Mouse (Mus musculus): ENCODE measurements at regions not wholly inside any gene's neighbourhood (a gene's known extent, or its start where the extent isn't known, plus 50 kb on each side); places are given as distances from the start of the nearest gene placed in this dataset.

DNA sequence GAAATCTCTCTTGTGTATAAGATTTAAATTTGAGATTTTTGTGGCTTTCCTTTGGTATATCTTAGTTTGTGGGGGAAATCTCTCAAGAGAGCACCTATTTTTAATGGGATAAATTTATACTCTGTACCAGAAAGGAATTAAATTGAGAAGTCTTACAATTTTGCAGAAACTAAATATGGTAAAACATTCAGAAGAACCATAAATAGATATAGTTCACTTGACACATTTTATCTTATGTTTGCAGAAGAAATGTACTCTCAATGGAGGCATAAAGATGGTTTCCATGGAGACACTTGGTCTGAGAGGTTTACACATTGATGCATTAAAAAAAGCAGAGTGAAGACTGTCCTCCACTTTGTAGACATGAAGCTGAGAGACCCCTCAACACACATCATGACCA lies 86.9 kb downstream of the Ndufa10 start:
- DNase-seq (ENCODE audit: low spot score in 2 of 2), result no peak

DNA sequence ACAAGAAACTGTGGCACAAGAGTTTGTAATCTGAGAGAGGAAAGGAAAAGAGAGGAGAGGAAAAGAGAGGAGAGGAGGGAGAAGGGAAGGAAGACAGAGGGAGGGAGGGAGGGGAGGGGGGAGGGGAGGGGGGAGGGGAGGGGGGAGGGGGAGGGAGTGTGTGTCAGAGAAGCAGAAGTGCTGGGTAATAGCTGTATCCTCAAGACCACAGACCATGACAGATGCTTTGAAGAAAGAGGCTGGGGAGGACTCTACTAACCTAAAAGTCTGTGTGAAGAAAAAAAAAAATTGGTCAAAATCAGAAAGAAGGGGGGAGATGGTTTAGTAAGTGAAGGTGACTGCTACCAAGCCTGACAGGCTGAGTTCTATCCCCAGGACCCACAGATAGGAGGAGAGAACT lies 88.7 kb downstream of the Ndufa10 start:
- no peak for DNase-seq (ENCODE audit: low spot score in 2 of 2)

DNA sequence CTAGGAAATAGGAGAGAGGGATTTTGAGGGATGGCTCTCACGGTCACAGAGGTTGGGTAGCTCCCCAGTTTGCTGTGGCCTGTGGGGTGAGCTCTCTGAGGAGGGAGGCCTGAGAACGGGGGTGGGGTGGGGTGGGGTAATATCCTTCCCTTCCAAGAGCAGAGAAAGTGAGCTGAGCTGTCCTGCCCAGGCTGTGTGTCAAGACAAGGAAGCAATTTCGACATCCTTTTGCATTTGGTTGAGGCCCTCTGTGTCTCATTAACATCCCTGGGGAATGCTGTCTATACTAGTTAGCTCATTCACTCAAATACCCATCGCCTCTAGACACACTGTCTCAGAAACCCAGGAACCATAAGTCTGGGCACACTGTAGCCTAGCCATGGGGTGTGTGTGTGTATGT lies 89.9 kb downstream of the Ndufa10 start:
- DNase-seq (ENCODE audit: low spot score in 2 of 2), result no peak

DNA sequence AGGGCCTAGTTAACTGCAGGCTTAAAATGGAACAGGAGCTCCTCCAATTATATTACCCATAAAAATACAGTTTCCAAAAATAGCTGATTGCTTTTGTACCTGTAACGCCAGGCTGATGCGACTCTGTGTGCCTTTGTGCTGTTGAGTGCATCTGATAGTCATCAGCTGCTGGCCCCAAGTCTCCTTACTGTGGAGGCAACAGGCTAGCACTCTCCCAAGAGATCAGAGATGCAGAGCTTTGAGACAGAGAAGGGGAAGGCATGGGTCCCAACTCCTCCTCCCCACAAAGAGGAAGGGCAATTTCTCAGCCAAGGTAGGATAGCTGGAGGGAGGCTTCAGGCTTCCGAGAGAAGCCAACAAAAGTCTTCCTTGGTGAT lies 94.2 kb downstream of the Ndufa10 start:
- no peak for DNase-seq (ENCODE audit: low spot score in 2 of 2)

DNA sequence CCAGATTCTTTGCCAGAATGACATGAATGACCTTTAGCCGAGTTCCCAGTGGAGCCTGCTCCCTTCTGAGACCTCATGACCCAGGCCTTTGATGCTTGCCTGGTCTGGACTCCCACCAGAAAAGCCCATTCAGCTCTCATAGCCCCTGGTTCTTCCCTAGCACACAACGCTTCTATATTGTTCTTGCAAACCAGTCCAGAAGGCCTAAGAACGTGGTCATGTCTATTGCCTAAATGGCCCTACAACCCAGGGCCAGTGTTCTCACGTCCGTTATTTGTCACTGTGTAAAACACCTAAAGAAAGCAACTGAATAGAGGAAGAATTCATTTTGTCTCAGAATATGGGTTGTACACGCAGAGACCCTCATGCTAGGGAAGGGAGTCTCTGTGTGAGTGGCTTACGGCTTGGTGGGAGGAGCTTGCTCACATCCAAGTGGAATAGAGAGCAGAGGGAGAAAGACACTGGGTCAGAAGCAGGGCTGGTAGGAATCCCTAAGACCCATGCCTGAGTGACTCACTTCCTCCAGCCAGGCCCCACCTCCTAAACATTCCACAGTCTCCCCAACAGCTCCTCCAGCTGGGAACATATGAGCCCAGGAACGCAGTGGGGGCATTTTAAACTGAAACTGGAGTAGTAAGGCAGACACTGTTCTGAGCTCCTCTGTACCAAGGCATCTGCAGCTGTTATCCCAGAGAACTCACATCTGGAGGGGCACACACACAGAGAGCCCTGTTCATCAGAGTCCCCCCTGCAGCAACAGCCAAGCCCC lies 94.7 kb downstream of the Ndufa10 start:
- no peak for DNase-seq (ENCODE audit: low spot score in 2 of 2)

DNA sequence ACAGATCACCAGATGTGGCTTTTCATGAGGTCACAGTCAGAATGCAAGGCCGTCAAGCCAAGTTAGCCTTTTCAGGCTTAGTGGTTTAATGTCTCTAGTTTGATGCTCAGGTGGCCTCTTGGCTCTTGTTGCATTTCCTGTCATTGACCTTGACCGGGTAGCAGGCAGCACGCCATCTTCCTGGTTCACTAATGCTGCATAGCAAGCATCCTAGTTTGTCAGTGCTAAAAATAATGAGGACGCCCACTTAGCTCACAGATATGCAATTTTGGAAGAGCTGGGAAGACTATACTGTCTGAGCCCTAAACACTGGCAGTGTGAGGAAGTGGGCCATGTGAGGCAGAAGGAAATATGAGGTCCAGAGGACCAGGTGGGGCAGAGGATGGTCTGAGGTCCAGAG lies 97.2 kb downstream of the Ndufa10 start:
- DNase-seq (ENCODE audit: low spot score in 2 of 2), result no peak

DNA sequence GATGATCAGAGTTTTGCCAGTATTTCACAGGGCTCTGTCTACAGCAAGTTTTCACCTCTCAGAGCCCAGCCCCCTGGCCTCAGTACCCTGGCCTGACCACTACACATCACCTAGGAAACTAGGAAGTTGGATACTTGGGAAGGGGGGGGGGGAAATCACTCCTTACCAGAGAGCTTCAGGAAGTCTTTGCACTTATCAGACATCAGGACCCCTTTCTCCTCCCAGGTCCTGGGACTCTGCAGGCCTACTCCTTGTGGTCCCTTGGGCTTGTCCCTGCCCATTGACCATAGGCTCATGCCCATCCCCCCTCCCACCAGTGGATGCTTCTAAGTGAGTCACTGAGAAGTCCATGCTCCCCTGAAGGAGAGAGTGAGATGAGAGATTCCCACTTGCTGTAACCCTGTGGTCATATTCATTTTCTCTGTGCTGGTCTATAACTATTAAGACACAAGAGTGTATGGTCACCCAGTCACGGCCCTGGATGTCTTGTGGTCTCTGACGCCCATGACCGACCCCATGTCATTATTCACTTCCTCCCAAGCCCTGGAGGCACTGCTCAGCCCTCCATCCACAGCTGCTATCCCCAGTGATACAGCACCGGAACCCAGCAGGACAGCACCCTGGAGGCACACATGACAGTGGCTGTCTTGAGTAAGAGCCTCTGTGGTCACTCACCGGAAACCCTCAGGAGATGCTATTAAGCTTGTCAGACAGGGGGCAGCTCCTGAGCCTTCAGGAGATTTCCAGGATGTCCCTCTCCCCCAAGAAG lies 101.3 kb downstream of the Ndufa10 start:
- DNase-seq (ENCODE audit: low spot score in 2 of 2), result no peak

DNA sequence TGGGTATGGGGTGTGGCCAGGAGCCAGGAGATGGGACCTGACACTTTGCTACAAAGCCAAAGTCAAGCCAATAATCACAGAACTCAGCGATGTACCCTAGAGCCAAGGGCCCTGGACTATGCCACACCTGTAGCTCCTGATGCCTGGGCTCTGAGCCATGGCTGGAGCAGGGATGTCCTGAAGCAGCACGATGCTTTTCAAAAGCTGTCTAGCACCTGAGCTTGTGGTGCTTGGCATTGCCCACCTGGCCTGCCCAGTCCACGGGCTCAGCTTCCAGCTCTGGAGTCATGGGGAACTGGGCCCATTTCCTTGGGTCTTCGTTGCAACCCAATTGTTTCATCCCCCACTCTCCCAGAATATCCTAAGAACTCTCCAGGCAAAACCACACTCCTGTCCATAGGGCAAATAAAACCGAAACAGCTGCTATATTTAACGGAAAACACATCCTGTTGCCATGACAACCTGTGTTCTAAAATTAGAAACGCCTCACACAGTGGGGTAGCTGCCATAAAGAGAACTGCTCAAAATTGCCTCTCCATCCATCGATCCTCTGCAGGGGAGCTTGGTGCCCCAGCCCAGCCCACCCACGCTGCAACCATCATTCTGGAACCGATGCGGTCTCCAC lies 102.2 kb downstream of the Ndufa10 start:
- peak; percentile 38 to 57 for DNase-seq (ENCODE audit: low spot score in 2 of 2)

DNA sequence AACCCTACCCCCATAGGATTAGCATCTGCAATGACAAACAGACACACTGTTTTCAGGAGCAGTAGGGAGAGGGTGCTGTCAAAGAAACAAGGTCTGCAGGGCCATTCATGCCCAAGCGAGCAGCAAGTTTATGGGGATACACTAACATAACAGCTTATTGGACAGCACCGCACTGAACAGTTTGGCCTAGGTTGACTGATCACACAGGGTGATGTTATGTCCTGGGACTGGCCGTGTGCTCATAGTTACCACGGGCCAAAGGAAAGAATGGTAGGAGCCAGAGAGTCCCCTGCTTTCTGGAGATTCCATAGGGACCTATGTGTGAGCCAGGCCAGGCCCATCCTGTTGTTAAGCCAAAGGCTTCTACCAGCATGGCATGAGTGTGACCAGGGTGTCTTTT lies 102.8 kb downstream of the Ndufa10 start:
- no peak for DNase-seq (ENCODE audit: low spot score in 2 of 2)

DNA sequence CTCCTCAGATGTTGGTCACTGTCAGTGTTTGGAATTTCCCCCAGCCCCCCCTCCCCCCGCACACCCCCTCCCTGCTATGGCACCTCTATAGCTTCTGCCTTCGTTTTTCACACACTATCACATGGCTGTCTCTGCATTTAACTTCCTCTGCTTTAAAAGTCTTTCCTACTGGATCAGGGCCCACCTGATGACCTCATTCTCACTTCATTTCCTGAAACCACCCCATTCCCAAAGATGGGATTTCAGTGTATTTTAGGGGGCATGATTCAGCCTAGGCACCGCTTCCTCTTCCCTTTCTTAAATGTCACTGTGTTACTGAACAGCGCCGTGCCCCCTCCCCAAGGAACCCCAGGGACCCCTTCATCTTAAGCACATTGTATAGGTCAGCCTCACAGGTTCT lies 103.7 kb downstream of the Ndufa10 start:
- DNase-seq (ENCODE audit: low spot score in 2 of 2), result no peak

DNA sequence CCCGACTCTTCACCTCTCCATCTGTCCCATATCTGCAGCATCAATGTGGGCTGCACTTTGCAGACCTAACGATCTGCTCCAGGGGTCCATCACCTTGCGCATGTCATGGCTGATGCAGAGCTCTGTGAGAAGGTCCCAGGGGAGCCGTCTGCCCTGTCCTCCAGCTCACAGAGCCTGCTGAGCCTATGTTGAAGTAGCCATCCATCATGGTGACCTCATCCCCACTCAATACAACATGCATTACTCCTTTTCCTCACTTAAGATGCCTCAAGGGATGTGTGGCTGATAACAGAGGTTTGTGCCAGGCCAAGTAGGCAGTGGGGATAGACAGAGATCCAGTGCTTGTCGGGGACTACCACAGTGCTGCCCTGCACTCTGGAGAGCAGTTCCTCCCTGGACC lies 107.4 kb downstream of the Ndufa10 start:
- no peak for DNase-seq (ENCODE audit: low spot score in 2 of 2)

DNA sequence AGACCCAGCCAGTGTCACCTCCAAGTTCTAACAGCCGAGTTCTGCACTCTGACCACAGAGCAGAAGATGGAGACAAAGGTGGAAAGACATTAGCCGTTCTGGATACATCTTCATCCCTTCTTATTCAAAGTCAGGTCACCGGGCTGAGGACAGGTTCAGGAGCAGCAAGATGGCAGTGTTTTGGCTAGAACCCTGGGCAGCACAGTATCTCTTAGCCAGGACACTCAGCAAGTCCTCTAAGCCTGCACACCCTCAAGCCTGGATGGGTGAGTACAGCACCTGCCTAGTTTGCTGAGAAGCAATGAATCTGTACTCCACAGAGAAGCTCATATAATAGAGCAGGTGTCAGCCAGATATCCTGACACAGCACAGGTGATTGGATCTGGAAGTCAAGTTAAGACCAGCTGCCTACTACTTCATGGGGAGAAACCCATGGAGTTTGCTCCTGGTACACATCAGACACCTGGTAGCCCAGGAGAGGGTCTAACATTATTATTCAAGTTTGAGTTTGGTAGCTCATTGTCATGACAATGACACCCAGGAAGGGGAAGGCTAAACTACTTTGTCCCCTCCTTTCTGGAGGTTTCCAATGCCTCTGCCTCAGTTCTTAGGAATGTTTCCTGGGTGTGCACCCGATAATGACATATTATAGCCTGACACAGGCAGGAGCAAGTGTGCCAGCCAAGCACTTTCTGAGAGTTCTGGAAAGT lies 108.1 kb downstream of the Ndufa10 start:
- DNase-seq (ENCODE audit: low spot score in 2 of 2), result no peak

DNA sequence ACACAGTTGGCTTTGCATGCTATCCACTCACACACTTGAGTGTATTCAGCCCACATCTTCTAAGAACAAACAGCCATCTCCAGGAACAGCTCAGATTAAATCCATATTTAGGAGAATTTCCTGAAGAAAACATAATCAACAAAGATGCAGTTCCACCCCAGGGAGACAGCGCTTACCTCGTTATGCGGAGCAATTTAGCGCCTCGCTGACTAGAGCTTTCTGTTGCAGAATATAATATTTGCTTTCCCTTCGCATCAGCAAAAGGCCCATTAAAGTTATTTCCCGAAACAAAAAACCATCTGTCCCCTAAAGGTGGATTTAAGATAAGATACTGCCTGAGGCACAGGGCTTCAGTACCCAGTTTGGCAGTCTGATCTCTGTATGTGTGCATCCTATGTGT lies 112.0 kb downstream of the Ndufa10 start:
- no peak for DNase-seq (ENCODE audit: low spot score in 2 of 2)

DNA sequence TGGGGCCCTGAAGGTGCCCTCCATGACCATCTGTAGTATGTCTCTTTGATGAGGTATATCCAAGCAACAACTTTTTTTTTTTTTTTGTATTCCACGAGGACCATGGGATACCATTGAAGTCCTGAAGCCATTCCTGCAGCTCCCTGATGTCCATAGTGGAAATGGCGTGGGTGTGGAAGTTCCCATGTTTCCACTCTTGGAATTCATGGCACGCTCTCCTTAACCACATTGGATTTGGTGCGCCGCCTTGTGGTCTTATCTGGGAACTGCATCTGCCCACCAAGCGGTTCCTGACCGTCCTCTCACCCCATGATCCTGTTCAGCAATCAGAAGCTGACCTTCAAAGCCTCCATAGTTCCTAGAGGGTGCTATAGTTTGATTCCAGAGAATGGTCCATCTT lies 113.4 kb downstream of the Ndufa10 start:
- peak in 1 of 2 experiments; percentile 52 for DNase-seq (ENCODE audit: low spot score in 2 of 2)

DNA sequence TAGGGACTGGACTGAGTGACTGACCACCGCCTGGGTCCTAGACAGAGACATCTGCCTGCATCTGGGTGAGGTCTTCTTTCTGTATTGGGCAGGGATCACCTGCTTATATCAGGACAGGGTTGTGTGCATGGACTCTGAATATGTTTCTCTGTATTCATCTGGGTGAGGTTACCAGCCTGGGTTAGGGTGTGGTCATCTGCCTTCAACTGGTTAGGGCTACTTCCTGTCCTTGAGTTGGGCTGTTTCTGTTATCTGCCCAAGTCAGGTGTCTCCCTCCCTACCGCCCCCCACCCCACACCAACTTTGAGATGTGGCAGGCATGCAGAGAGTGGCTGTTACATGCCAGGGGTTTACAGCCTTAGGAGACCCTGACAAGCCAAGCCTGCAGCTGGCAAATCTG lies 114.2 kb downstream of the Ndufa10 start:
- DNase-seq (ENCODE audit: low spot score in 2 of 2), result no peak

DNA sequence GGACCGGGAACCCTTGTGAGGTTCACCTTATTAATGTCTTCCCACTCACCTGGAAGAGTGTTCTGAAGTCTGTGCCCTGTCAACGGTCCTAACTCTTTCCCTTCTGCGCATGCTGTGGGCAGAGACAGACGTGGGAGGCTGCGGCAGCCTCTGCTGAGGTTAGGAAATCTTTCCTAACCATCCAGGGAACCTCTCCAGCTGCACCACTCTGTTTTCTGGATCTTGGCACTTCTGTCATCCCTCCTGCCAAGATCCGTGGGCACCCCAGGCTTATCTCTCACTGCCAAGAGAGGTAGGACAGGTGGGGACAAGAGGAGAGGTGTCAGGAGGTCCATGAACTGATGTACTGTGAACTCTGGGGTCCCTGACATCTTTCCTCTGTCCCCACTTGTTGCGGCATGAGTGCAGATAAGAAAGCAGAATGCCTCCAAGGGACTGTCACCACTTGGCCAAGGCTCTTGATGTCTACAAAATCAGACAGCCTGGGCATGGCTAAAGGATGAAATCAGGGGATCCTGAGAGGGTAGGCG lies 114.8 kb downstream of the Ndufa10 start:
- DNase-seq (ENCODE audit: low spot score in 2 of 2), result no peak

DNA sequence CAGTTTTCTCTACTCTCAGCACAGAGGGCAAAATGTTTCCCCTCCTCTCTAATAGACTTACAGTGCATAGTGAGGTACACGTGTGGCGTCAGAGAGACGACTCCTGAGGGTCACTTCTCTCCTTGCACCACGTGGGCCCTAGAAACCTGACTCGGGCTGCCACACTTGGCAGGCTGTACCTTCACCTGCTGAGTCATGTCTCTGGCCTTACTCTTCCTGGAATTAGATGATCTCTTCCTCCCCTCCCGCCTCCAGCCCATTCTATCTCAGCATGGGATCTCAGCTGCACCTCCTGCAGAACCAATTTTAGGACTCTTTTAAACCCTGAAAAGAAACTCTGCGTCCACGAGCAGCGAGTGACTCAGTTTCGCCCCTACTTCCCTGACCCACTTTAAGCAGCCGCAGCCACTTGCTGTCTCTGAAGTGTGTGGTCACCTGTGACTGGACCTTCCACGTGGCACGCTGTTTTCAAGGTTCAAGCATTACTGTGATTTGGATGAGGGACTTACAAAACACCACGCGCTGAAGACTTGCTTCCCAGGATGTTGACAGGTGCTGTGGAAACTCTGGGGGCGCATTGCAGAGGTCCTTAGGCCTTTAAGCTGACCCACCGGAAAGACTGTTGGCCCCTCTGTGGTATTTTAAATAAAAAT lies 125.2 kb downstream of the Ndufa10 start:
- no peak for DNase-seq (ENCODE audit: low spot score in 2 of 2)

DNA sequence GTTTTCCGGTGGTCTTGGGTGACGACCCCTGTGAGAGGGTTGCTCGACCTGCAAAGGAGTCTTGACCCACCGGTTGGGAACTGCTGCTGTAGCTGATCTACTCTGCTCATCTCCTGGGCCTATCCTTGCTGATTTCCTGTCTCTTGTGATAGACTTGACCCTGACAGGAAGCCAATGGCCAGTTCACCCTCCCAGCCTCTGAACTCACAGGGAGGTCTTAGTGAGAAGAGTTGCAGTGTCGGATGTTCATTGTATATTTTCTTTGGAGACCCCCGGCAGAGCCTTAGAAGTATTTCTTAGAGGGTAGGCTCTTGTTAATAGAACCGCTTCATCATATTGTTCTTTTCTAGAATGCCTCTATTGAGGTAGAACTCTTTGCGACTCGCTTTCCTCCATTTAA lies 126.0 kb downstream of the Ndufa10 start:
- DNase-seq (ENCODE audit: low spot score in 2 of 2), result no peak

DNA sequence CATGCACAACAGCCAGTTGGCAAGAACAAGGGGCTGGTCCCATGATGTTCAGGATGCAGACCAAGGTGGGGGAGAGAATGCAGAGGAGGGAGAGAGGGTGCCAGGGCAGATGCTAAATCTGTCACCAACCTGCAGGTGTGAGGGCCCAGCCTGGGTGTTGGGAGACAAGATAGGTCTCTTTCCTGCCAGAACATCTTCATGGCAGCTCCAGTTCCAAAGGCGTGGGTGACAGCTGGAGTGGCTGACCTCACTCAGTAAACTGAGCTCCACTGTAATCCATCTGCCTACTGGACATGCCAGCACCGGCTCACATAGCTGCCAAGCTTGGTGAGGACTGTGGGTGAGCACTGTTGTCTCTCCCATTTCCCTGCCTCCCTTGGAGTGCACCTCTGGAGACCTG lies 129.9 kb downstream of the Ndufa10 start:
- no peak for DNase-seq (ENCODE audit: low spot score in 2 of 2)

DNA sequence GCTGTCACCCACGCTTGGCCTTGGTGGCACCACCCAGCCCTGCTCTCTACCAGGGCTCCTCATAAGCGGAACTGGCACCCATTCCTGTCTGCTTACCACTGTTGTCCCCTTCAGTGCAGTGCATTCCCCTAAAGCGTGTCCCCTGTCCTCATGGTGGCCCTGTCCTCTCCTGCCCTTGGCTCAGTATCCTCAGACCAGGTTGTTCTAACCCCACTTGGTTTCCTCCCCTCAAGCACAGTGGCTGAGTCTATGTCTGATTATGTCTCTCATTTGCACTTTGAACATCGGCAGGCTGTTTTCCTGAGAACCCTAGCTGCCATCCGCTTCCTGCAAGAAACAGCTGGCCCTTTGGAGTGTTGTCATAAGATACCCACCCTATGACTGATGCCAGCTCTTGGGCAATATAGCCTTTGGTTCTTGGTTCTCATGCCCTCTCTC lies 130.5 kb downstream of the Ndufa10 start:
- DNase-seq (ENCODE audit: low spot score in 2 of 2), result no peak

DNA sequence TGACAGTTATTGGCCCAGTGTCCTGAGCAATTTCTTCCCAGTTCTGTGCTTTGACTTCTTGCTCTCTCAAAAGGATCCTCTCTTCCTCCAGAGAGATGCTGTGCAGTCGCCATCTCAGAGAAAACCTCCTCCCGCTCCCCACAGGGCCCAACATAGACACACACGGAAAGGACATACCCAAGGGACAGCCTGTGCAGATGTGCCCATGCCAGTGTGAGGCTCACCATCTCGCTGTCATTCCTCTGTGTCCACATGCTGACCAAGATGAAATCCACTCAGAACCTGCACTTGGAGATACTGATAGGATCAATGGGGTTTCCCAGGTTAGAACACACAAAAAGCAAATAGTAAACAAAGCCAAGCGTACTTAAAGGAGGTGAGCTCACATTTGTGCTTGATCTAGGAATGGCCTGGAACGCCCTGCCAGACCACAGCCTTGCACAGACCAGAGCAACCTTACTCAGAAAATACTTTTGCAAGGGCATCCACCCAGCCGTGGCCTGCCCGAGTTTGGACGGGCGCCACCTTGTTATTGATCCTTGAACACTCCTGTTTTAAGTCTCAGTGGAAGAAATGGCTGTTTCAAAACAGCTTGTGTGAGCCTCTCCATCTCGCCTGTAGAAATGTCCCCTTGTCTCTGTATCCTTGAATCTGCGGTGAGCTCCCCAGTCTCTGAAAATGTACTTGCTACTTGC lies 131.7 kb downstream of the Ndufa10 start:
- no peak for DNase-seq (ENCODE audit: low spot score in 2 of 2)

Data from frontal cortex, postnatal 10 days (tissue).